Mouse (Mus musculus) megakaryocyte progenitor cell, adult 5-6 weeks (primary cell): ENCODE measurements around the gene Atp6v1c2. TPM values are rescaled to one million over a fixed set of nuclear protein-coding genes. Genes with fewer than 3 reads are reported as not detected.

Source experiments
- ATAC-seq: replicated peaks from 2 replicates; pipeline ENCODE4 v1.8.0; 2016; ENCODE audit warnings: mild to moderate bottlenecking, moderate TSS enrichment, inconsistent platforms; ENCODE audit not compliant: poor library complexity
- total RNA-seq, 2 experiments: library from RNA; stranded (forward) in 1 of 2; stranded (reverse) in 1 of 2; fragments of 157-497, 149-512 nt in 1 of 2; fragments of 200-1000 nt in 1 of 2; gene quantifications; 2 replicates each; pipeline versions ENCODE4 v1.2.3 to v1.2.4; 2015 to 2017

The Atp6v1c2 gene
- total RNA-seq, 2 experiments from 2014 or later = not detected

- ATAC-seq = no peak
Observed at GRCm38 (mm10) chr12:17338338-17338737, 9.2 kb upstream of the Atp6v1c2 start.

DNA sequence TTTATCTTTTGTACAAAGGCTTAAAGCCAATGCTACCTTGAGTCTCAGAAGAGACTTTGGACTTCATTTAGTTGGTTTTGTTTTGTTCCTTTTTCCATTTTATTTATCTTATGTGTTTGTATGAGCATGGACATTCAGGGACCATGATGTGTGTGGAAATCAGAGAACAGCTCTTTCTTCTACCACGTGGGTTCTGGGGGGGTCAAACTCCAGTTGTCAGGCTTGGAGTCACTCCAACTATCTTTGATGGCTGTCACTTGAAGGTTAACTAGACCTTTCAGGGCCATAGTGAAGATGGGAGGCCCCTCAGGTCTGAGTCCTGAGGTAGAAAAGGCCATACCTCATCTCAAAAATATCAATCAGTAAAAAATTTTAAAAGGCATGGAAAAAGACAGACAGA, 4.3 kb upstream of the Atp6v1c2 start:
- no peak for ATAC-seq

GRCm38 (mm10) chr12:17324549-17325470, 4.3 kb downstream of the Atp6v1c2 start:
- peak; percentile 20; the same call in 1 of the 2 replicates for ATAC-seq

DNA sequence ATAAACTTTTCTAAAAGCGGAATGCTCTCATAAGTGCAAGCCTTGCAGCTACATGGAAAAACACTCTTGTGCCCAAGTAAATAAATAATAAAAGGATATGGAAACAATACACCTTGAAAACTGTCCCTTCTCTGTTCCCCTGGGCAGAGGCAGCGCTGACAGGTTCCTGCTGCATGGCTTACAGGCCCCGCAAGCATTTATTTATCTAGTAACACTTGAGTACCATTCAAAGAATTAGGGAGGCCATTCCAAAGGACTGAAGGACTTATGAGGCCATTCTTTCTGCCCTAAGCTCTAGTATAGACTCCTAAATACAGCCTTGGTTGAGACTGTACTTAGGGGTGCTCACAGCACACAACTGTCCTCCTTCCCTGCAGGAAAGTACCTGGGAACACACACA, 10.7 kb downstream of the Atp6v1c2 start:
- no peak for ATAC-seq

DNA sequence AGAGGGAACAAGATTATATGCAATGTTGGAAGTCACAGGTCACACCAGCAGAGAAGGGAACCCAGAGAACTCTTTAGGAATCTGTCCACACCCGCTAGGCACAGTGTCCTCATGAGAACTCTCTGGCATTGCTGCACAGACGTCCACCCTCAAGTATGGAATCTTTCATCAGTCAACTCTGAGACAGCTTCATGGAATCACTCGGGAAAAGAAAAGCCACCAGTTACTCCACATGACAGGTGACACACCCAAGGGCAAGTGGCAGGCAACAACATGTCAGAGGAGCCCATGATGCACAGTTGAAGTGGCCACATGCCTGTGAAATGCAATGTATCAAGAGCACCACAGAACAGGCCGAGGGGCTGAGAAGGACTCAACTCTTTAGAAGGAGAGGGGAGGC, 11.2 kb downstream of the Atp6v1c2 start:
- no peak for ATAC-seq

GRCm38 (mm10) chr12:17316096-17316495, 13.1 kb downstream of the Atp6v1c2 start:
- ATAC-seq = no peak

- no peak for ATAC-seq
Observed at GRCm38 (mm10) chr12:17310852-17311839, 18.0 kb downstream of the Atp6v1c2 start.

- ATAC-seq = no peak
Observed at GRCm38 (mm10) chr12:17308246-17308645, 20.9 kb downstream of the Atp6v1c2 start.

GRCm38 (mm10) chr12:17305445-17305844, 23.7 kb downstream of the Atp6v1c2 start:
- ATAC-seq = no peak

DNA sequence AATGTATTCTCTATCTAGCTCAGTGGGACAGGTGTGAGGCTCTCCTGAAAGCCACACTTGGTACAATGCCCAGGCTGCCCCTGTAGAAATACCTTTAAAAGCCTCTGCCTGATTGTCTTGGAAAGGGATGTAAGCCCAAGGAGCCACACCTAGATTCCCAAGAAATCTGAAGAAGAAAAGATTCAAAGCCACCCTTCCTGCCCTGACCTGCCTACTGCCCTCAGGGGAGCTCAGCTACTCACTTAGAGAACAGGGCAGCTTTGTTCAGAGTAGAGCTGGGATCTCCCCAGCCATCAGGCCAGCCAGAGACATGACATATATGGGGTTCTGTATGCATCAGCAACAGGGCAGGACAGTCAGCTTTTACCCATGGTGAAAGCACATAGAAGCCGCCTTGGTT, 29.3 kb downstream of the Atp6v1c2 start:
- no peak for ATAC-seq

GRCm38 (mm10) chr12:17296899-17297298, 32.3 kb downstream of the Atp6v1c2 start:
- ATAC-seq = peak; percentile 44; the same call in 1 of the 2 replicates

- no peak for ATAC-seq
Observed at GRCm38 (mm10) chr12:17290569-17290968, 38.6 kb downstream of the Atp6v1c2 start.

- no peak for ATAC-seq
Observed at GRCm38 (mm10) chr12:17289913-17290312, 39.2 kb downstream of the Atp6v1c2 start.

- ATAC-seq = no peak
Observed at GRCm38 (mm10) chr12:17289060-17289459, 40.1 kb downstream of the Atp6v1c2 start.

DNA sequence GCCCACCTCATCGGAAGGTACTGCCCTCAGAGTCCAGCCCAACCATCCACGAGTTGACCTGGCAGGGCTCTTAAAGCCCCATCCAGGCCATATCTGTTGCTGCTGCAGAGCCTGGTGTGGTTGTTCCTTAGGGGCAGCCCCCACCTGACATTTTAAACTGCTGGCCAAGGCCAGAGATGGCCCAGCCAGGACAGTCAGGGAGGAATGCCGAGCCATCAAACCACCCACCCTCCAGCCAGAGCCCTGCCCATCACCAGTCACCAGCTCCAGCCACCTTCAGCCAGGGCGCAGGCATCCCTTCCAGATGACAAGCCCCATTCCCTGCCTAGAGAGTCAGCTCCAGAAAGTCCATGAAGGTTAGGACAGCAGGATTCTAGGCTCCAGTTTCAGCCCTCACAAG, 40.7 kb downstream of the Atp6v1c2 start:
- ATAC-seq = no peak

DNA sequence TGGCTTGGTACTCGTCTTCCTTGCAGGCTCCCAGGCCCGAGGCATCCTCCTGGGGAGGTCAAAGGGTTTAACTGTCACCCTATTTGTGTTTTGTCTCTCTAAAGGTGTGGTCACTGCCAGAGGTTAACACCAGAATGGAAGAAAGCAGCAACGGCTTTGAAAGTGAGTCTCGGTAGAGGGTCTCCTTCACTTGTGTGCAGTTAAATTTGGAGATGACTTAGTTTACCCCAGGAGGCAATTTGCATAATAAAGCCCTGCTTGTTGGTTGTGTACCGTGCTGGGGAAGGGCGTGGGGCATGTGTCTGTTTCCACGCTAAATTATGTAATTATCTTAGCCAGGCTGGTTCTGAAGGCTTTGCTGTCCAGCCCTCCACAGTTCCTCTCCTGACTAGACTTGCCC, 55.3 kb downstream of the Atp6v1c2 start:
- ATAC-seq = no peak

DNA sequence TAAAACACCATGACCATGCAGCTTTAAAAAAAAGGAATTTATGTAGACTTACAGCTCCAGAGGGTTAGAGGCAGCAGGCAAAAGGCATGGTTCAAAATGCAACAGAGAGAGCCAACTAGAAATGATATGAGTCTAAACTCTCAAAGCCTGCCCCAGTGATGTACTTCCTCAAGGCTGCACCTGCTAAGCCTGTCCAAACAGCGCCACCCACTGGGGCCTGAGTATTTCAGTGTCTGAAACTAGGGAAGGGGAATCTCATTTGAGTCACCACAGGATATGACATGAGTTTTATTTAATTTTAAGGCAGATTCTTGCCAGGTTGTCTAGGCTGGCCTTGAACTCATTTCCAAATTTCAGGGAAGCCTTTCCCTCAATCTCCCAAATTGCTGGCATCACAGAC, 57.9 kb downstream of the Atp6v1c2 start:
- peak; percentile 65 for ATAC-seq

- ATAC-seq = no peak
Observed at GRCm38 (mm10) chr12:17267316-17267715, 61.8 kb downstream of the Atp6v1c2 start.

DNA sequence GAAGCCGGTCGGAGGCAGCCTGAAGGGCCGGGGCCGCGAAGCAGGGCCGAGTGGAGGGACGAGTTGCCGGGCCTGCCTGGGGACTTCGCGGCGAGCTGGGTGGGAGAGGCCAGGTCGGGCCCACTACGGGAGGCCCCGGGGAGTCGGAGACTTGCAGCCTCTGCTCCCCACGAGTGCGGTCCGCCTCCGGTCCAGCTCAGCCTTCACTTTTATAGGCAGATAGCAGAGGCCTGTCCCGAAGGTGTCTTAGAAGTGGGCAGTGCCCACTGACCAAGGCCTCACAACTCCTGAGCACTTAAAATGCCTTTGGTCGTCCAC, 62.5 kb downstream of the Atp6v1c2 start:
- no peak for ATAC-seq

GRCm38 (mm10) chr12:17265971-17266672, 63.0 kb downstream of the Atp6v1c2 start, which contains the start of gene Pdia6:
TSS of gene Pdia6 (plus strand) at chr12:17266545.
- ATAC-seq = peak; percentile 95

DNA sequence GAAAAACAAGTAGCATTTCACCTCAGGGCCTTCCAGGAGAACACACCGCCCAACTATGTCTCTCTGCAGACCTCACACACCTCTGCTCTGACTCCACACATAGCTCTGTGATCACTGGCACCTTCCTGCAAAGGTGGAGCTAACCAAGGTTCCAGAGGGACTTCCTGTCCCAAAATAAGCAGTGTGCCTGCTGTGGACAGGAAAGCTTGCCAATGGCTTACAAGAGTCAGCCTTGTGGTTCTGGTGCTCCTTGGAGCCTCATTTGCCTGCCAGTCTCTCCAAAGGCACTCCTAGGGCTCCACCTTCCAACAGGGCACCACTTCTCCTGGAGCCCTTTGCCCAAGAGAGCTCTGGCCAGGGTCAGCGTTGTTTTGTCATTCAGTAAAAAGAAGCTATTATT, 64.3 kb downstream of the Atp6v1c2 start:
- ATAC-seq = no peak
